Mouse (Mus musculus): ENCODE measurements around the gene Fgf3.

GRCm38 (mm10) chr7:144862126-144862525 is 24.2 kb downstream of the Fgf3 start:
- no peak for TF ChIP-seq CTCF (IDR thresholded peaks at IDR 0.05; ENCODE audit: extremely low read depth, insufficient read depth, insufficient read length, insufficient replicate concordance)
- TF ChIP-seq POLR2A (IDR thresholded peaks at IDR 0.05; ENCODE audit: low read depth, low read length), result no peak
